In genomic region chr1:40031626-40032025, GRCm38 (mm10) we compare ENCODE assay signal across 14 mouse cellular contexts. TPM values are rescaled to one million over a fixed set of nuclear protein-coding genes. Genes with fewer than 3 reads are reported as not detected.
"Had no signal": no experiment of that assay in that cellular context is flagged by ENCODE, and none has a peak within 500 bp of the region (broad histone marks: within the 10 kb centered on the region; RNA-seq: fewer than 3 reads in every experiment).

No protein-coding gene starts in this region.

- DNase-seq: lung, adult 18-20 months; lung, embryonic 14.5 days; lung, postnatal 10 days; lung, postnatal 4 days; midbrain, embryonic 14.5 days; right cerebral cortex, postnatal 14 days; thymus, adult 18-20 months; thymus, postnatal 14 days; thymus, postnatal 36 days had no signal

- H3K4me1 ChIP-seq: midbrain, embryonic 10.5 days; midbrain, embryonic 12.5 days; neural tube, embryonic 12.5 days; stomach, embryonic 15.5 days had no signal

- H3K4me3 ChIP-seq: midbrain, embryonic 10.5 days; midbrain, embryonic 12.5 days; neural tube, embryonic 12.5 days; stomach, embryonic 15.5 days had no signal

- ATAC-seq: midbrain, embryonic 16.5 days had no signal

- H3K27ac ChIP-seq: midbrain, embryonic 10.5 days; midbrain, embryonic 12.5 days; neural tube, embryonic 12.5 days; stomach, embryonic 15.5 days had no signal

- H3K9ac ChIP-seq: lung, embryonic 14.5 days; midbrain, embryonic 12.5 days; neural tube, embryonic 12.5 days; stomach, embryonic 15.5 days had no signal

- H3K27me3 ChIP-seq: midbrain, embryonic 12.5 days; neural tube, embryonic 12.5 days; stomach, embryonic 15.5 days had no signal

- H3K9me3 ChIP-seq: midbrain, embryonic 10.5 days; midbrain, embryonic 12.5 days; neural tube, embryonic 12.5 days; stomach, embryonic 15.5 days had no signal

- H3K4me2 ChIP-seq: lung, embryonic 14.5 days; midbrain, embryonic 12.5 days; neural tube, embryonic 12.5 days; stomach, embryonic 15.5 days had no signal

RNA-seq across cellular contexts. Expression of gene Il1r2, which starts 42.3 kb away (rescaled TPM):
- polyA plus RNA-seq: midbrain, embryonic 12.5 days had no signal
